Mouse (Mus musculus): ENCODE measurements at regions not wholly inside any gene's neighbourhood (a gene's known extent, or its start where the extent isn't known, plus 50 kb on each side); places are given as distances from the start of the nearest gene placed in this dataset.

DNA sequence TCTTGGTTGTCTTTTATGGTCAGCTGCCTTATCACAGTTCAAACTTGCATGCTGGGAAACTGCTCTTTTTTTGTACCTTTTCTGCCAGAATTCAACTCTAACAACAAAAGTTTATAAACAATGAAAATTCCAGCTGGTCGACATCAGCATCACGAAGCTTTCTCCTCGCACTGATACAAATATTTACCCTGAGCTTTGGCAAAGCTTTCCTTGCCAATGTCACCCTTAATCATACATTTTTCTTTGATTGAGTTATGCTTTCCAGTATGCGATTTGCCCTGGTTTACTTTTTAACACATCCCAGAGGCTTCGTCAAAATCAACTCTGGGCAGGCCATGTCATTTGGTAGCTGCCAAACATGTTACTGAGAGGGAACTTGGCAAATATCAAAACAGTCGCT, 1333.5 kb upstream of the Zeb2 start:
- no peak for TF ChIP-seq CTCF (IDR thresholded peaks at IDR 0.05; ENCODE audit: borderline replicate concordance, insufficient read depth, low read depth, low read length)
- no peak for TF ChIP-seq POLR2A (IDR thresholded peaks at IDR 0.05; ENCODE audit: borderline replicate concordance, insufficient read depth, low read length)
